Mouse (Mus musculus): ENCODE results near the gene Zfp618. TPM values are rescaled to one million over a fixed set of nuclear protein-coding genes. Genes with fewer than 3 reads are reported as not detected.

Gene Zfp618
- total RNA-seq, 2 experiments from 2014 or later = 2.7 to 2.9 TPM

GRCm38 (mm10) chr4:63068499-63069175 lies 103.3 kb downstream of the Zfp618 start:
- DNase-seq = peak; percentile 14 to 30

- no peak for DNase-seq
Observed at GRCm38 (mm10) chr4:63071413-63072260, 106.3 kb downstream of the Zfp618 start.

GRCm38 (mm10) chr4:63073139-63073538 lies 107.8 kb downstream of the Zfp618 start:
- no peak for DNase-seq

DNA sequence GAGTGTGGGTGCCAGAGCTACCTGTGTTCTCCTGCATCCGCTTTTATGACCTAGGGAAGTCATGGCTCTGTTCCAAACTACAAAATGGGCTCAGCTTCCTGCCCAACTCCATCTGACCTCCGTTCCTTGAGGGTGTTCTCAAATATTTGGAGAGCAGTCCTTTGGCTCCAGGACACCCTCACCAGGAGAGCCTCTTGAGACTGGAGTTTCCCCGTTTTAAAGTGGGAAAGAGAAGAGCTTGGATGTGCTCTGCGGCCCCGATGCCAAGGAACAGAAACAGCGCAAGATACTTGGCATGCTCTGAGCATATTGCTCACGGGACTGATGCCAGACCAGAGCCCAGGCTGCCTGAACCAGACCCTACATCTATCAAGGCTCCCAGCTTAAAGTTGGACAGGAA lies 113.8 kb downstream of the Zfp618 start:
- DNase-seq = no peak

- peak; percentile 23 to 29 for DNase-seq
Observed at GRCm38 (mm10) chr4:63084473-63084889, 119.1 kb downstream of the Zfp618 start.

DNA sequence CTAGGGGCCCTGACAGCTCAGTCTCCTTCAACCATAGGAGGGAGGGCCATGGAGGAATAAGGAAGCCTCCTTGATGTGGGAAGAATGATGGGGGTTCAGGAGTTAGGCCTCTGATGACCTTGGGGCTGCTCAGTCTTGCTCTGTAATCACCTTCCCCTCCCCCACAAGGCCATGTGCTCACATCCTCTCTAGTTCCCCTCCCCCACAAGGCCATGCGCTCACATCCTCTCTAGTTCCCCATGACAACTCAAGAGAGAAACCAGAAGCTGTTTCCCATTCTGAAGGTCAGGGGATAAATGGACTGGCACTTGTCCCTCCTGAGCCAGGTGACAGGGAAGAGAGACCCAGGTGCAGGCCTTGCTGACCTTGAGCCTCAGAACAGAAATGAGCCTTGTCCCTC lies 124.1 kb downstream of the Zfp618 start:
- no peak for DNase-seq

- DNase-seq = no peak
Observed at GRCm38 (mm10) chr4:63091151-63091550, 125.8 kb downstream of the Zfp618 start.

GRCm38 (mm10) chr4:63097603-63098002 lies 132.2 kb downstream of the Zfp618 start:
- no peak for DNase-seq

DNA sequence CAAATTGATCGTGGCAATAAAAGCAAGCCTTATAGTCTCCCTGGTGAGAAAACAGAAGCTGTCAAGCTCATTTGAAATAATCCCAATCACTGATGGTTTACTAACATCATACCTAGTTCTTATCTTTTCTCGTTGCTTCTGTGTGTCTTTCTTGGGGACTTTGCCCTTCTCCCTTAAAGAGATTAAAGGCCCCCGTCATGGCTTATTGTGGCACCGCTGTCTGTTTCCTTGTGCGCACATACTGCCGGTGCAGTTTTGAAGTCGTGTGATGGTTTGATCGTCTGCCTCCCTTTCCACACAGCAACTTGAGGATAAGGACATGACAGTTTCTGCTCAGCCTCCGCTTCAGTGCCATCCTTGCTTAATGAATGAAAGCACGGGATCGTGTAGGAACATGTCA lies 135.1 kb downstream of the Zfp618 start:
- DNase-seq = no peak

DNA sequence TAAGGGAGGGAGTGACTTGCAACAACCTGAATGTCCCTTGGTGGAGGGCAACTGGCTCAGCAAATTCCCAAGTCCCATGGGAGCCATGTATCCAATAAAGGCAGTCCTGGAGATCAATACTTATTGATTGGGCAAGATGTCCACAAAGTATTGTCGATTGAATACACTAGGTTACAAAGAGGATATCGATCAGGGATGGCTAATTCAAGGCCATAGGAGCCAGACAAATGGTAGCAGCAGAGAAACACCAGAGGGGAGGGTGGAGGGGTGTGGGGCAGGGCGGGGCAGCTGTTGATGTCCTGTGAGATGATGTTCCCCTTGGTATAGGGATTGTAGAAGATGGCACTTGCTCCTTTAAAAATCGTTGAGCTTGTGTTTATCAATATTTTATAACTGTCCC lies 136.7 kb downstream of the Zfp618 start:
- no peak for DNase-seq

DNA sequence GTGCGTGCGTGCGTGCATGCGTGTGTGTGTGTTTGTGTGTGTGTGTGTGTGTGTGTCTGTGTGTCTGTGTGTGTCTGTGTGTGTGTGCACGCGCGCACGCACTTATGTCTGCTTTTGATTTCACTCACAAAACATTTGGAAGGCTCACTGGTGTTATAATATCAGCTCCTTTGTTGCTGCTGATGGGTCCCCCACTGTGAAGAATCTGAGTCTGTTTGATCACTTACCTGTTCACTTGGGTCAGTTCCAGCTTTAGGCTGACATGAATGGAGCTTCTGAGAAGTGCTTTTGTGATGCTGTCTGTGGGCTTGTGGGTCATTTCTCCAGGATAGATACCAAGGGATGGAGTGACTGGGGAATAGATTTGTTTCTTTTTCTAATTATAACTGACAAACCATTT lies 140.3 kb downstream of the Zfp618 start:
- no peak for DNase-seq

DNA sequence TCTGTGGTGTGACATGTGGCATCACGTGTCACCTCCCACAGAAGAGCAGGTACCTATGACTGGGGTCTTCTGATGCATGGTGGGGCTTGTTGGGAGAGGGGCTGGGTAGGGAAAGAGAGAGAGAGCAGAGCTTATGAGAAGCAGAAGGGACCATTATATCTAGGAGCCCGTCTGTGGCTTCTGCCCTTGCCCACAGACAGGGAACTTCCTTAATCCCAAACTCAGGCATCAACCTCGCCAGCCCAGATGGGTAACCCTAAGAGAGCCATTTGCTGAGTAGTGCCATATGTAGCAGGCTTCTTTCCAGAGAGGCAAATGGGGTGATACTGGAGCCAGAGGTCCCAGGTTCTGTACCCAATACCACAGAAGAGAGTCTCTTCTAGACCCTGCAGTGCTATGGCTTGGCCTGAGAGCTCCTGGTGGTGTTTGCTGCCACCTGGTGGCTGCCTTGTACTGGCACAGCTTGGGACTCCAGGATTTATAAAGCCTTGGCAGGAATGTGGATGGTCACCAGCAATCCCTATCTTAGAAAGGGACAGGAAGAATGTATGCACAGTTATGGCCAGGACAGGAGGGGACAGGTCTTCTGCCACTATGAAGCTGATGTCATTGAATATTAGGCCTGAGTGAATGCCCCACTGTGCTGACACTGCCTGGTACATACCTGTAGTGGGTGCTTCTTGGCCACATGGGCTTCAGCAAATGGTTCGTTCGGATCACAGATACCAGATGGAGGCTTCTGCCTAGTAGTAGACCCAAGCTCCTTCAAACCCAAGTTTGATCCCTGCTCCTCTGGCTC lies 153.5 kb downstream of the Zfp618 start:
- DNase-seq = peak; percentile 74

DNA sequence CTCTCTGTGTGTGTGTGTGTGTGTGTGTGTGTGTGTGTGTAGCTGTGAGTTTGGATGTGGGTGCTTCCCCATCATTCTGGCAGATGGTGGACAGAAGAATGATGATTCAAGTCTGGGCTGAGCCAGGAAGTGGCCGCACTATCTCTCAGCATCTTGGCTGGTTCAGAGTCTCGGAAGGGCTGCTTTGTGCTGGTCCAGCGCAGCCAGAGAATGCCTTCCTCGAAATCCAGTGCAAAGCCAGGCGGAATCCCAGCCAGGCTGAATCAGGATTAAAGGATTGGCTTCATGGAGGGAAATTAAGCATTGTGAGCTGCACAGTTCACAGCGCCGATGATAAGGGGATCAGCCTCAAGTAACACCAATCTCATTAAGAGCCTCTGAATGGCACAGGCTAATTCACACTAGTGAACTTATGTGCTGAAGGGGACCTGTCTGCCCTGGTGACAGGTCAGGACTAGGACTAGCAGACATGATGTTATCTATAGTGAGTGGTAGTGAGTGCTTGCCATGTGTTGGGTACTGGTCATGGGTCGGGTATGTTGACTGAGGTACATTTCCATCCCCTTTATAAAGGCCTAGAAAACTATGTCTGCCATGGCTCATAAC lies 159.6 kb downstream of the Zfp618 start:
- DNase-seq = no peak

DNA sequence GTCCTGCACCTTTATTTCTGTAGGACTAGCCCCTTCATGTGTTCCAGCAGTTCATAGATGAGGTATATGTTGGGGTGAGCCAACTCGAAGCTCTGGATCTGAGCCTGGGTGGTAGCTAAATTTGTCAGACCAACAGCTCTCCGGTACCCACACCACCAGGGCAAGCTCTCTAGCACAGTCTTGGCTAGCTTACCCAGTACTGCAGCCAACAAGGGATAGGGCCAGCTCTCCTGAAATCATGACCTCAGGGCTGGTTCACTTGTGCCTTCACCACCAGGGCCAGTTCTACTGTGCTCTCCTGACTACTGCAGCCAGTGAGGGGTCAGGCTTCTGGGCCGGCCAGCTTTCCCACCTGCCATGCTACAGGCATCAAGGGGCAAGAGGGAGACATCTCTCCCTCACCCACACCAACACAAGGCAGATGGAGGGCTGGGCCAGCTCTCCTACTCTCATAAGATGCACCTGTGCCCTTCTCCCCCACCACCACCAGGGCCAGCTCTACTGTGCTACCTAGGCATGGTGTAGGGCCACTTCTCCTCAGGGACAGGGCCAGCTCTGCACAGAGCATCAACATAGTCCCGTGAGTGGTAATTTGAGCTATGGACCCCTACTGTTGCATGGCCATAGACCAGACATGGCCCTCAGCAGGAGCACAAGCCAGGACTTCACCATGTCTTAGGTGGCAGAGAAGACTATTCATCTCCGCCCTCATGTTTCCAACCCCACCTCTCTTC lies 164.7 kb downstream of the Zfp618 start:
- no peak for DNase-seq

DNA sequence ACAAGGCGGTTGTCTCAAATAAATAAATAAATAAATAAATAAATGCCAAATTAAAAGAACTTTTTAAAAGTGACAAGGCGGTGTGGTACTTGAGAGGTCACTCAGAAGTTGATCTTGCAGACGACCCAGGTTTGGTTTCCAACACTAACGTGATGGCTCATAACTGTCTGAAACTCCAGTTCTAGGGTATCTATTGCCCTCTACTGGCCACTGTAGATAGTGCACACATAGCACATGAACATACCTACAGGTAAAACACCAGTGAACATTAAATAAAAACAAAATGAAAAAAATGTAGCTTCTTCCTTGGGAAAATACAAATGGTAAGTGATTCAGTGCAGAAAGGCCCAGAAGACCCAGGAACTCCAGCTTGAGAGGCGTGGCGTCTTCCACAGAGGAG lies 181.9 kb downstream of the Zfp618 start:
- DNase-seq = no peak

DNA sequence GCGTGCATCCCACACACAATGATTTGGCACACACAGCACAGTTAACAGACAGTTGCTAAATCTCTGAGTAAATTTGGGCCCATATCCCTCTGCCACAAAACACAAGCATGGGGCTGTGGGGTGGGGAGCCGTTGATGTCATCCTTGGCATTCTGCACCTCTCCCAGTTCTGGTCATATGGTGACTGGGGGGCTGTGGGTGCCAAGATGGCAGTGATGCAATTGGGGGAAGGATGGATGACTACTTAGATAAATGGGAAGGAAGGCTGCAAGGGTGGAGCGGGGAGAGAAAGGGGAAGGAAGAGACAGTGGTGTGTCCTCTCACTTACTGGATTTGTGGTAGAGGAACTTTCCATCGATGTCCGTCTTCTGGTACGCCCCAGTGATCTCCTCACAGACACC lies 185.8 kb downstream of the Zfp618 start:
- peak; percentile 10 to 21 for DNase-seq

- DNase-seq = no peak
Observed at GRCm38 (mm10) chr4:63154028-63154427, 188.7 kb downstream of the Zfp618 start.

DNA sequence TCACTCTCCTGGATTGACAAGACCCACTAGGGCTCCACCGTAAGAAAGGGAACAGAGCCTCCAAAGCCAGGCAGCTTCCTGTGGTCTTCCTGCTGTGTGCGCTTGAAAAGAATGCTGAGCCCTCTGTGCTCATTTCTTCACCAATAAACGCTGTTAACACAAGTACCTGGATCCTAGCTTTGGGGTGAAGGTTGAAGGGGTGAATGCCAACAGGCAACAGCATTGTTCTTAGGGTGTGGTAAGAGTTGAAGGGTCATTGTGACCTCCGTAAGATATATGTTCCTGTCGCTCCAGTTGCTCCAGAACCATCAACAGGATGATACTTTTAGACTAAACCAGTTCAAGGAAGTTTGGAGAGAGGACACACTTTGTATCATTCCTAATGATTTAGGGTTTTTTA lies 189.3 kb downstream of the Zfp618 start, which contains the start of gene Ambp:
Gene Ambp, minus strand, starts transcription at position 101 of the 400 bp plus-strand sequence.
- no peak for DNase-seq

DNA sequence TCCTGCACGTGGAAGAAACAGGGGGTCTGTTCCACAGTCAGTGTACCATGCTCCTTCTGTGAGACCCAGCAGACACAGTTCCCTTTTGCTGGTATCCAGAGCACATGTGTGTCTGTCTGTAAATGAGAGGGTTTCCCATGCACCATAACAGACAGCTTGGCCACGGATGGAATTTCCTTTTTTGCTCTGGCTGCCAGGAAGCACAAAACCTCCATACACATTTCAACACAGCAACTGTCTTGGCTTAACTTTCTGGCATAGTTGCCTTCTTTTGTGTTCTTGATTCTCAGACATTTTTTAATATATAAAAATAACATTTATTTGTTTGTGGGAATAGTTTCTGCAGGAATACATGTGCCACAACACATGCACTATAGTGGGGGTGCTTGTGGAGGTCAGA lies 190.2 kb downstream of the Zfp618 start:
- DNase-seq = no peak

DNA sequence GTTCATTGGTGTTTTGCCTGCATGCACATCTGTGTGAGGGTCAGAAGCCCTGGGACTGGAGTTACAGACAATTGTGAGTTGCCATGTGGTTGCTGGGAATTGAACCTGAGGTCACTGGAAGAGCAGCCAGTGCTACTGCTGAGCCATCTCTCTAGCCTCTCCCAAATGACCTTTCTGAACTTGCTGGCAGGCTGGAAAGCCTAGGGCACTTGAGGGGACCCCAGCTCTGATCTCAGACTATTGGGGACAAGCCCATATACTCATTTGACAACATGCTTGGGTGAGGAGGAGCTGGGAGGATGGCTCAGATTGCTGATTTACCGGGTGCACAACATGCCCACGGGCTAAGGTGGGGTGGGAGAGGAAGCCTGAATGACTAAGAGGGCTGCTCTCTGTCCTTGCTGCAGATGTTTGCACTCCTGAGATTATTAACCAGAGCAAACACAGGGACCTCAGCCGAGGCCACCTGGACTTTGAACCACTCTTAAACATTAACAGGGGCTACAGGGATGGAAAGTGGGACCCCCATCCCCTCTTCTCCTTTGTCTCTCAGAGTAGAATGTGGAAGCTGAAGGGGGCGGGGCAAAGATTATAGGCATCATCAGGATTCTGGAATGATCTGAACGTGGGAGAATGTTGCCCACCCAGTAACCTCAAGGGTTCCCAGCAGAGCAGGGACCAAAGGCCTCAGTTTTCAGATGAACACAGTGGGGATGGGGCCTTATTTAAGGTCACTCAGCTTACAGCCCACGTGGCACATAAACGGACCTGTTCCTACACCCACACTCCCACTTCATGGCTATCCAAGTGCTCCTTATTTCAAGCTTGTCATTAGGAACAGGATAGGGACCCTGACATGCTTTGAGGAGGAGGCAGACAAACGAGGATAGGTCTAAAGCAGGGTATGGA lies 191.6 kb downstream of the Zfp618 start:
- DNase-seq = no peak

- no peak for DNase-seq
Observed at GRCm38 (mm10) chr4:63158192-63158591, 192.8 kb downstream of the Zfp618 start.

Measured in layer of hippocampus, postnatal 36 days (tissue).